Mouse (Mus musculus) liver, adult 10 weeks (tissue): ENCODE measurements around the gene Yrdc. TPM values are rescaled to one million over a fixed set of nuclear protein-coding genes. Genes with fewer than 3 reads are reported as not detected.

Experiments
- polyA plus RNA-seq: library from polyadenylated mRNA; stranded (reverse); fragments of 350-450 nt; fragmentation: Illumina TruSeq; extraction: RNeasy Lipid Tissue Mini Kit (QIAGEN cat#74804); gene quantifications from one replicate; pipeline ENCODE4 v1.2.3, GENCODE M21; 2014; ENCODE audit warnings: low read depth, low replicate concordance

The Yrdc gene
- 15.7 TPM for polyA plus RNA-seq

GRCm38 (mm10) chr4:124850261-124850913 is at the start of gene Yrdc:
Yrdc (plus strand) TSS chr4:124850679.

GRCm38 (mm10) chr4:124801552-124802308 is 48.7 kb upstream of the Yrdc start, which contains the start of gene Mtf1:
Mtf1 (plus strand) TSS chr4:124802104.

DNA sequence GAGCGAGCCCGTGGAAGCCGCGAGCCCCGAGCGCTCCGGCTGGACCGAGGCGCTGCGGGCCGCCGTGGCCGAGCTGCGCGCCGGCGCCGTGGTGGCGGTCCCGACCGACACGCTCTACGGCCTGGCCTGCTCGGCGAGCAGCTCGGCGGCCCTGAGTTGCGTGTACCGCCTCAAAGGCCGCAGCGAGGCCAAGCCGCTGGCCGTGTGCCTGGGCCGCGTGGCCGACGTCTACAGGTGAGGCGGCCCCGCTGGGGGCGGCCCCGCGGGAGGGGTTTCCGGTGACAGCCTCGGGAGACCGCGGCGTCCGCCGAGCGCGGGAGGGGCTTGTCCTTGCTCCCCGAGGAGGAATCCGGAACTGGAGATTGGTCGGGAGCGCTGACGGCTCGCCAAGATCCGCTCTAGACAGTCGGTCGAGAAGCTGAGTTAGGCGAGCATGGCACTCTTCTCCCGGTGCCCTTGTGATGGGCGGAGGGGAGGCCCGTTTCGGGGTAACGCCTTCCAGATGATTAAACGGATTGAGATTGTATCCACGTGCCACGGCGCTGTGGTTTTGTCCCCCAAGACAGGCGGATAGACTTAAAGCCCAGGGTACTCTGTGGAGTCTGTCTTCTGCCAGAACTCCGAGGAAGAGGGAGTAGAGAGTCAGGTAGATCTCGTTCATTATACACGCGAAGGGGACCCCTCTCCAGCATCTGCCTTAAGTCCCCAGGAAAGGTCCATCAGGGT is 617 bp downstream of the Yrdc start, which contains the start of gene 1110065P20Rik:
Gene 1110065P20Rik, minus strand, starts transcription at position 264 of the 726 bp plus-strand sequence.

DNA sequence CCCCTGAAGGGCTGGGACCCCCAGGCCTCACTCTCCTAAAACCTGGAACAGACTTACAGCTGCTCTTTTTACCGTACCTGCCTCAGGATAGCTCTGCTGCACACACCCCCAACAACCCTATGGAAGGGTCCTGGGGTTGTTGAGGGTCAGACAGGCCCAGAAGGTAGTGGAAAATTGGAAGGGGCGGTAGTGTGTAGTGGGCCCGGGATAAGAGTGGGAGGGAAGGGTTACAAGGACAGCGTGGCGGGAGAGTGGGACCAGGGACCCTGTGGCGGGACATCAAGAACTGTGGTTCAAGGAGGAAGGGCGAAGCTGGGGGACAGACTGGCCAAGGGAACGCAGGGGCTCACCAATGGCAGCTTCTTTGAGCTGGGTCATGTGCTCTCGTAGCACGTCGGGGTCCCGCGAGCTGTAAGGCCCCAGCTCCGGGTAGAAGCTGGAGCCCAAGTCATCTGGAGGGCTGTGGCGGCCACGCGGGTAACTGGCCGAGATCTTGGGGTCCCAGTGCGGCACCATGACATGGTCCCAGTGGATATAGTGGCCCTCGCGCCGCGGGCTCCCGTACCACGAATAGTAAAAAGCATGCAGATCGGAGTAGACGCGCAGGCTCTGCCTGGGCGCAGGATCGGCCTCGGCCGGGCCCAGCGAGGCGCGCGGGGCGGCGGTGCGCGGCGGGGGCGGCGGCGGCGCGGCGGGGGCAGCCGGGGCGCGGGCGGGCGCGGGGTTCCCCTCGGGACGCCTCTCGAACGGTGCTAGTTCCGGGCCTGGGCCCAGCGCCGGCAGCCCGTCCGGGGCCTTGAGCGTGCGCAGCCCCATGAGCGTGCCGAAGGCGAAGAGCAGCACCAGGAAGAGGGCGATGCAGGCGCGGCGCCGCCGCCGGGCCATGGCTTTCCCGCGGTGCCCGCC is 11.1 kb downstream of the Yrdc start, which contains the start of gene Maneal:
Gene Maneal, minus strand, starts transcription at position 889 of the 906 bp plus-strand sequence.

GRCm38 (mm10) chr4:124880599-124880998 is 30.1 kb downstream of the Yrdc start, which contains the start of gene Epha10:
Epha10 (plus strand) TSS chr4:124880899.

Other genes with a start within 250 kb of the Yrdc start
- gene 3100002H09Rik, start 239.9 kb upstream of the Yrdc start, polyA plus RNA-seq: not detected
- gene Pou3f1, start 193.9 kb upstream of the Yrdc start, polyA plus RNA-seq: not detected
- 27.4 TPM for gene Utp11, start 157.1 kb upstream of the Yrdc start, polyA plus RNA-seq
- gene Fhl3, start 150.0 kb upstream of the Yrdc start, polyA plus RNA-seq: not detected
- 15.3 TPM for gene Sf3a3, start 135.9 kb upstream of the Yrdc start, polyA plus RNA-seq
- 15.7 TPM for gene Inpp5b, start 108.8 kb upstream of the Yrdc start, polyA plus RNA-seq
- 7.2 TPM for gene Mtf1, start 48.6 kb upstream of the Yrdc start, polyA plus RNA-seq
- 1.5 TPM for gene 1110065P20Rik, start 517 bp downstream of the Yrdc start, polyA plus RNA-seq
- not detected for gene Maneal, start 11.5 kb downstream of the Yrdc start, polyA plus RNA-seq
- gene Epha10, start 30.2 kb downstream of the Yrdc start, polyA plus RNA-seq: not detected
- gene 9930104L06Rik, start 86.4 kb downstream of the Yrdc start, polyA plus RNA-seq: 2.9 TPM
- 1.5 TPM for gene Cdca8, start 88.6 kb downstream of the Yrdc start, polyA plus RNA-seq
- 0.26 TPM for gene Rspo1, start 135.8 kb downstream of the Yrdc start, polyA plus RNA-seq
- gene Gnl2, start 165.9 kb downstream of the Yrdc start, polyA plus RNA-seq: 34.0 TPM
- not detected for gene Dnali1, start 215.0 kb downstream of the Yrdc start, polyA plus RNA-seq
- 6.6 TPM for gene Snip1, start 216.0 kb downstream of the Yrdc start, polyA plus RNA-seq
- gene Meaf6, start 234.5 kb downstream of the Yrdc start, polyA plus RNA-seq: 10.5 TPM